Mouse (Mus musculus) hindbrain, embryonic 11.5 days (tissue): ENCODE results near the gene Smoc1. TPM values are rescaled to one million over a fixed set of nuclear protein-coding genes. Genes with fewer than 3 reads are reported as not detected.

Experiments used
- ATAC-seq: fragments of 200-750 bp; cut with Nextera tagmentation; 2 replicates; pipeline ENCODE4 v1.8.0; 2017; ENCODE audit warnings: mild to moderate bottlenecking, moderate TSS enrichment, moderate library complexity; ENCODE audit not compliant: low FRiP score
- DNase-seq: peaks from one replicate; pipeline ENCODE4 v3.0.0-alpha.2; 2015; ENCODE audit warnings: low spot score
- H3K27ac ChIP-seq: fragments of 300-500 bp; sonication (generic); 2 replicates; pipeline ENCODE4 v1.5.1; 2014; ENCODE audit warnings: mild to moderate bottlenecking, low read depth, low read length
- H3K27me3 ChIP-seq: fragments of 300-500 bp; sonication (generic); 2 replicates; pipeline ENCODE4 v1.6.1; 2014; ENCODE audit warnings: mild to moderate bottlenecking, low read length, moderate library complexity, mixed read lengths; ENCODE audit not compliant: control insufficient read depth, insufficient read depth
- H3K36me3 ChIP-seq: fragments of 300-500 bp; sonication (generic); 2 replicates; pipeline ENCODE4 v1.6.1; 2014; ENCODE audit warnings: mild to moderate bottlenecking, low read length, moderate library complexity, mixed read lengths; ENCODE audit not compliant: control insufficient read depth, insufficient read depth
- H3K4me1 ChIP-seq: fragments of 300-500 bp; sonication (generic); replicated peaks from 2 replicates; pipeline ENCODE4 v1.6.1; 2014; ENCODE audit warnings: low read length, mixed read lengths; ENCODE audit not compliant: control insufficient read depth, insufficient read depth
- H3K4me2 ChIP-seq: fragments of 300-500 bp; sonication (generic); replicated peaks from 2 replicates; pipeline ENCODE4 v1.6.1; 2014; ENCODE audit warnings: mild to moderate bottlenecking, low read depth, low read length
- H3K4me3 ChIP-seq: fragments of 300-500 bp; sonication (generic); 2 replicates; pipeline ENCODE4 v1.5.1; 2014; ENCODE audit warnings: low read depth, low read length
- H3K9ac ChIP-seq: fragments of 300-500 bp; sonication (generic); 2 replicates; pipeline ENCODE4 v1.6.1; 2014; ENCODE audit warnings: low read depth, low read length
- H3K9me3 ChIP-seq: fragments of 300-500 bp; sonication (generic); 2 replicates; pipeline ENCODE4 v1.6.1; 2016; ENCODE audit warnings: low read length; ENCODE audit not compliant: control insufficient read depth
- WGBS: fragments of 180-500 bp; shearing (Covaris S2); extraction: QIAGEN DNeasy Blood & Tissue Kit; methylation state at CpG from one replicate; pipeline ENCODE4 v1.1.7; 2014; 5-methylcytosine and 5-hydroxymethylcytosine counted together
- polyA plus RNA-seq: library from polyadenylated mRNA; unstranded; fragments of >200 nt; fragmentation: Nextera tagmentation; extraction: Ambion mirVana; gene quantifications from 2 replicates; pipeline ENCODE4 v1.2.1, GENCODE M21; 2014

The Smoc1 gene
- polyA plus RNA-seq, 1 experiment from 2014 or later: 12.9 TPM

- H3K27ac ChIP-seq: no peak overlapping the region
- WGBS: 73% methylated on average over 4 of the region's 4 CpGs
- H3K4me2 ChIP-seq: no peak overlapping the region
- H3K9ac ChIP-seq: no peak overlapping the region
- no peaks in the 10 kb centered on the region for H3K9me3 ChIP-seq
- H3K4me3 ChIP-seq: no peak overlapping the region
- 0 out of 2 replicates have a peak, but pooled peaks cover 3% of the 10 kb centered on the region for H3K4me1 ChIP-seq
- ATAC-seq: no peak
- DNase-seq: no peak
- H3K36me3 ChIP-seq: no peaks in the 10 kb centered on the region
- H3K27me3 ChIP-seq: no peaks in the 10 kb centered on the region
These were observed 71.1 kb downstream of the Smoc1 start for GRCm38 (mm10) chr12:81097738-81098137.

- H3K4me3 ChIP-seq: no peak overlapping the region
- WGBS: 79% methylated on average over 5 of the region's 5 CpGs
- no peak overlapping the region for H3K27ac ChIP-seq
- H3K36me3 ChIP-seq: no peaks in the 10 kb centered on the region
- no peak overlapping the region for H3K9ac ChIP-seq
- no peak for ATAC-seq
- no peak overlapping the region for H3K4me2 ChIP-seq
- H3K9me3 ChIP-seq: no peaks in the 10 kb centered on the region
- H3K4me1 ChIP-seq: no peaks in the 10 kb centered on the region
- no peak for DNase-seq
- no peaks in the 10 kb centered on the region for H3K27me3 ChIP-seq
These were observed 72.6 kb downstream of the Smoc1 start for GRCm38 (mm10) chr12:81099161-81099560.

DNA sequence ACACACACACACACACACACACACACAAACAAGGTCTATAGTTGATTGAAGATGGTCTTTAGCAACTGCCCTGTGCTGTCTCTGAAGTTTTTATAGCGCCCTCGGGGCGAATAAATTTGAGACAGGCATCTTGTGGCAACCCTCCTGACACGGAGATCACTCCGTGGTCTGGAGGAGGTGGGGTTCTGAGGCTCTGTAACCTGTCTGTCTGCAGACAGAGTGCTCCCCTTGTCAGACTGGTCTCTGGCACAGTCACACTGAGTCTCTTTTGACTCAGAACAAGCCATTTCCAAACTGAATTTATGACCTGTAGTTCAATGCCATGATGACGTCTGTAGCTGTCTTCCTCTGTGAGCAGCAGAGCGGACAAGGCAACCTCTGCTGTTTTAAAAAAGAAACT is 75.1 kb downstream of the Smoc1 start:
- no peak overlapping the region for H3K27ac ChIP-seq
- no peaks in the 10 kb centered on the region for H3K9me3 ChIP-seq
- H3K9ac ChIP-seq: no peak overlapping the region
- H3K36me3 ChIP-seq: no peaks in the 10 kb centered on the region
- no peak overlapping the region for H3K4me3 ChIP-seq
- no peak overlapping the region for H3K4me2 ChIP-seq
- DNase-seq (no peak), ATAC-seq (no peak)
- H3K27me3 ChIP-seq: no peaks in the 10 kb centered on the region
- WGBS: 79% methylated on average over 7 of the region's 7 CpGs
- H3K4me1 ChIP-seq: no peaks in the 10 kb centered on the region

GRCm38 (mm10) chr12:81104546-81104945 is 77.9 kb downstream of the Smoc1 start:
- Histone ChIP-seq H3K36me3 (no peaks in the 10 kb centered on the region), H3K27me3 (no peaks in the 10 kb centered on the region), H3K4me1 (peaks cover 6% of the 10 kb centered on the region; the same call in 1 of the 2 replicates), H3K9ac (no peak overlapping the region), H3K9me3 (no peaks in the 10 kb centered on the region), H3K4me3 (no peak overlapping the region), H3K27ac (no peak overlapping the region), H3K4me2 (no peak overlapping the region)
- 88% methylated on average over 14 of the region's 14 CpGs for WGBS
- no peak for ATAC-seq
- DNase-seq: no peak

GRCm38 (mm10) chr12:81105721-81106633 is 79.4 kb downstream of the Smoc1 start:
- ATAC-seq: no peak
- Histone ChIP-seq H3K27ac (no peak overlapping the region), H3K4me3 (no peak overlapping the region), H3K36me3 (no peaks in the 10 kb centered on the region), H3K4me1 (peaks cover 6% of the 10 kb centered on the region; the same call in 1 of the 2 replicates), H3K27me3 (no peaks in the 10 kb centered on the region), H3K9me3 (no peaks in the 10 kb centered on the region), H3K9ac (no peak overlapping the region), H3K4me2 (no peak overlapping the region)
- DNase-seq: no peak
- WGBS: 93% methylated on average over 12 of the region's 12 CpGs

- H3K27me3 ChIP-seq: no peaks in the 10 kb centered on the region
- H3K4me2 ChIP-seq: no peak overlapping the region
- H3K9ac ChIP-seq: no peak overlapping the region
- H3K9me3 ChIP-seq: no peaks in the 10 kb centered on the region
- H3K4me3 ChIP-seq: no peak overlapping the region
- H3K4me1 ChIP-seq: peaks cover 6% of the 10 kb centered on the region; the same call in 1 of the 2 replicates
- no peak overlapping the region for H3K27ac ChIP-seq
- no peaks in the 10 kb centered on the region for H3K36me3 ChIP-seq
- WGBS: 84% methylated on average over 14 of the region's 14 CpGs
- ATAC-seq (no peak), DNase-seq (no peak)
These were observed 80.9 kb downstream of the Smoc1 start for GRCm38 (mm10) chr12:81107278-81108100.

GRCm38 (mm10) chr12:81108600-81109011 is 82.0 kb downstream of the Smoc1 start:
- 17% methylated on average over 7 of the region's 7 CpGs for WGBS
- H3K27me3 ChIP-seq: no peaks in the 10 kb centered on the region
- peak; percentile 44 for DNase-seq
- peak overlapping the region; percentile 11; the same call in 1 of the 2 replicates for H3K9ac ChIP-seq
- H3K4me2 ChIP-seq: no peak overlapping the region
- no peak overlapping the region for H3K4me3 ChIP-seq
- H3K27ac ChIP-seq: peak overlapping the region; percentile 36; the same call in 1 of the 2 replicates
- peaks cover 6% of the 10 kb centered on the region; the same call in 1 of the 2 replicates for H3K4me1 ChIP-seq
- ATAC-seq: peak; percentile 49; the same call in 1 of the 2 replicates
- H3K9me3 ChIP-seq: no peaks in the 10 kb centered on the region
- H3K36me3 ChIP-seq: no peaks in the 10 kb centered on the region

- DNase-seq (no peak), ATAC-seq (no peak)
- no peaks in the 10 kb centered on the region for H3K36me3 ChIP-seq
- H3K27ac ChIP-seq: no peak overlapping the region
- no peaks in the 10 kb centered on the region for H3K9me3 ChIP-seq
- no peak overlapping the region for H3K4me3 ChIP-seq
- H3K27me3 ChIP-seq: no peaks in the 10 kb centered on the region
- peaks cover 6% of the 10 kb centered on the region; the same call in 1 of the 2 replicates for H3K4me1 ChIP-seq
- no peak overlapping the region for H3K9ac ChIP-seq
- 95% methylated on average over 3 of the region's 3 CpGs for WGBS
- H3K4me2 ChIP-seq: no peak overlapping the region
These were observed 83.4 kb downstream of the Smoc1 start for GRCm38 (mm10) chr12:81110006-81110405.
